Mouse (Mus musculus): ENCODE data around the gene Slc1a2. TPM values are rescaled to one million over a fixed set of nuclear protein-coding genes. Genes with fewer than 3 reads are reported as not detected.

Slc1a2 gene
- polyA plus RNA-seq, 1 experiment from 2014 or later, result 19.8 TPM

- Histone ChIP-seq H3K27me3 (ENCODE audit: control insufficient read depth, insufficient read depth, low read length) (no peaks in the 10 kb centered on the region), H3K9me3 (ENCODE audit: control insufficient read depth, low read length) (no peaks in the 10 kb centered on the region), H3K9ac (ENCODE audit: low read depth, low read length) (no peak overlapping the region), H3K4me2 (replicated peaks; ENCODE audit: low read depth, low read length) (no peak overlapping the region), H3K27ac (ENCODE audit: low read depth, low read length) (no peak overlapping the region), H3K4me3 (ENCODE audit: low read depth, low read length) (no peak overlapping the region), H3K36me3 (ENCODE audit: control insufficient read depth, insufficient read depth, low read length) (no peaks in the 10 kb centered on the region), H3K4me1 (replicated peaks; ENCODE audit: control insufficient read depth, insufficient read depth, low read length) (no peaks in the 10 kb centered on the region)
- DNase-seq (ENCODE audit: low spot score), result peak; percentile 13
- WGBS, result 58% methylated on average over 7 of the region's 7 CpGs
- ATAC-seq (ENCODE audit: low FRiP score), result no peak
Measured at GRCm38 (mm10) chr2:102838179-102838578, 179.7 kb downstream of the Slc1a2 start.

Other genes with a start within 250 kb of the Slc1a2 start
- gene Fjx1, start 206.2 kb upstream of the Slc1a2 start, polyA plus RNA-seq (2014; fragmentation: Nextera tagmentation; extraction: Ambion mirVana), result 17.2 and 21.9 TPM in 2 replicates
- 0.38 and 1.8 TPM in 2 replicates for gene Pamr1, start 108.6 kb upstream of the Slc1a2 start, polyA plus RNA-seq (2014; fragmentation: Nextera tagmentation; extraction: Ambion mirVana)
- 3.7 and 4.1 TPM in 2 replicates for gene Cd44, start 243.0 kb downstream of the Slc1a2 start, polyA plus RNA-seq (2014; fragmentation: Nextera tagmentation; extraction: Ambion mirVana)

All from hindbrain, embryonic 11.5 days (tissue).